Mouse (Mus musculus) ES-Bruce4 (cell line): ENCODE measurements at regions not wholly inside any gene's neighbourhood (a gene's known extent, or its start where the extent isn't known, plus 50 kb on each side); places are given as distances from the start of the nearest gene placed in this dataset.

Source experiments
- H3K27ac ChIP-seq: 2 replicates; pipeline ENCODE4 v1.5.1; 2012; ENCODE audit warnings: low read length, inconsistent platforms; ENCODE audit not compliant: insufficient read depth
- H3K27me3 ChIP-seq: 2 replicates; pipeline ENCODE4 v1.6.1; 2012; ENCODE audit warnings: mild to moderate bottlenecking, low read length, inconsistent platforms; ENCODE audit not compliant: control insufficient read depth, poor library complexity, insufficient read depth, severe bottlenecking
- H3K36me3 ChIP-seq: 2 replicates; pipeline ENCODE4 v1.6.1; 2012; ENCODE audit warnings: inconsistent platforms, mild to moderate bottlenecking, low read length, moderate library complexity; ENCODE audit not compliant: control insufficient read depth, poor library complexity, insufficient read depth, severe bottlenecking
- H3K4me1 ChIP-seq: one replicate; pipeline ENCODE4 v1.8.1; 2011; ENCODE audit warnings: low read length; ENCODE audit not compliant: control insufficient read depth, insufficient read depth
- H3K4me3 ChIP-seq: 2 replicates; pipeline ENCODE4 v1.5.1; 2011; ENCODE audit warnings: low read depth, mild to moderate bottlenecking, low read length
- H3K9ac ChIP-seq: 2 replicates; pipeline ENCODE4 v1.6.1; 2012; ENCODE audit warnings: low read depth, mild to moderate bottlenecking, inconsistent platforms; ENCODE audit not compliant: poor library complexity, severe bottlenecking
- H3K9me3 ChIP-seq: replicated peaks from 2 replicates; pipeline ENCODE4 v1.6.1; 2012; ENCODE audit warnings: mild to moderate bottlenecking, low read length, inconsistent platforms; ENCODE audit not compliant: control insufficient read depth, poor library complexity, insufficient read depth, severe bottlenecking
- CTCF ChIP-seq: IDR thresholded peaks from one replicate; pipeline ENCODE4 v1.8.1; 2011; ENCODE audit warnings: low read depth, low read length
- EP300 ChIP-seq: IDR thresholded peaks from 2 replicates; pipeline ENCODE4 v1.6.1; 2011; ENCODE audit warnings: low read depth, low read length; ENCODE audit not compliant: insufficient read depth
- POLR2A ChIP-seq: IDR thresholded peaks from one replicate; pipeline ENCODE4 v1.8.1; 2011; ENCODE audit warnings: low read length; ENCODE audit not compliant: insufficient read depth

DNA sequence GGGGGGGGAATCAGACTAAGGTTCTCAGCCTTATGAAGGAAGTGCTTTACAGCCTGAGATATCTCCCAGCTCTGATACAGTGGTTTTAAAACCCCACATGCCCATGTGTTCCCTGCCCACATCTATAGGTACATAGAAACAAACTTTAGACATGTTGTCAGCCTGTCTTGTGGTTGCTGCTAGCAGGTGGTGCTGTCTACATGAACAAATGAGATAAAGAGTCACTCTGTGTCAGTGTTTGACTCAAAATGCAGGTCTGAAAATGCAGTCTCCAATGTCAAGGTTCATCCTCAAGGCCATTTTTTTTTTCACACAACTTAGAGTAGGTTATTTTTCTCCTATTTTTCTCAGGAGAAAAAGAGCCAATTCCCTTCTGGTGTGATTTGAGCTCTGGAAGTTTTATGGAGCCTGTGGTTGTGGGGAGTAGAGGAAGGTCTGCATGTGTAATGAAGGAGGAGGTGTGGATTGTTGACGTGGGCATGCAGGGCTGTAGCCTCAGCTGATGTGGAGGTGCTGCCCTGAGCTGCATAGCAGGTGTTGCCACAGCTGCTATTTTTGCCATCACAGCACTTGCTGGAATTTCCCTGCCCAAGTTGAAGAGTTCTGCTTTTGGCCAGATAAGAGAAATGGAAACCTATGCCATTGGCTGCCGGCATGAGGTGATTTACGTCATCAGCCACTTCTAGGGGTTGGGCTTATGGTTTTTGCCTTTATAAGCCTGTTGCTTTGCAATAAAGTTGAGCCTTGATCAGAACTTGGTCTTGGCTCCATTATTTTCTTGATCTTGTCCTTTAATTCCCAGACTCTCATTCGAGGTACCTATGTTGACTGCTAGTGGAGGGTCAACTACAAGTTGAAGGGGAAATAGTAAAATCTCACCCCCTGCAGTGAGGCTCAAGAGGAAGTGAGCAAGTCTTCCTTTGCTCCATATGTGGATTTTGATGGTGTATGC lies 486.5 kb upstream of the Adamts16 start:
- TF ChIP-seq EP300 (no peak), POLR2A (no peak), CTCF (no peak)
- H3K4me1 ChIP-seq = no peaks in the 10 kb centered on the region
- H3K9me3 ChIP-seq = 0 out of 2 replicates have a peak, but pooled peaks cover 2% of the 10 kb centered on the region
- no peaks in the 10 kb centered on the region for H3K36me3 ChIP-seq
- H3K9ac ChIP-seq = no peak overlapping the region
- H3K4me3 ChIP-seq = no peak overlapping the region
- no peak overlapping the region for H3K27ac ChIP-seq
- H3K27me3 ChIP-seq = no peaks in the 10 kb centered on the region

DNA sequence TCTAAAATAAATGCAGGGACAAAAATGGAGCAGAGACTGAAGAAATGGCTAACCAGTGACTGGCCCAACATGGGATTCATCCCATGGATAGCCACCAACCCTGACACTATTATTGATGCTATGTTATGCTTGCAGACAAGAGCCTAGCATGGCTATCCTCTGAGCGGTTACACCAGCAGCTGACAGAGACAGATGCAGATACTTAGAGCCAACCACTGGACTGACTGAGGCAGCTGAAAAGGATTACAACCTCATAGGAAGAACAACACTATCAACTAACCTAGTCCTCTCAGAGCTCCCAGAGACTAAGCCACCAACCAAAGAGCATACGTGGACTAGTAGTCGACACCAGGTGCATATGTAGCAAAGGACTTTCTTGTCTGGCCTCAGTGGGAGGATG lies 478.9 kb upstream of the Adamts16 start:
- no peak overlapping the region for H3K27ac ChIP-seq
- no peaks in the 10 kb centered on the region for H3K36me3 ChIP-seq
- H3K4me1 ChIP-seq = no peaks in the 10 kb centered on the region
- H3K9me3 ChIP-seq = no peaks in the 10 kb centered on the region
- TF ChIP-seq POLR2A (no peak), CTCF (no peak), EP300 (no peak)
- no peak overlapping the region for H3K9ac ChIP-seq
- no peak overlapping the region for H3K4me3 ChIP-seq
- no peaks in the 10 kb centered on the region for H3K27me3 ChIP-seq

DNA sequence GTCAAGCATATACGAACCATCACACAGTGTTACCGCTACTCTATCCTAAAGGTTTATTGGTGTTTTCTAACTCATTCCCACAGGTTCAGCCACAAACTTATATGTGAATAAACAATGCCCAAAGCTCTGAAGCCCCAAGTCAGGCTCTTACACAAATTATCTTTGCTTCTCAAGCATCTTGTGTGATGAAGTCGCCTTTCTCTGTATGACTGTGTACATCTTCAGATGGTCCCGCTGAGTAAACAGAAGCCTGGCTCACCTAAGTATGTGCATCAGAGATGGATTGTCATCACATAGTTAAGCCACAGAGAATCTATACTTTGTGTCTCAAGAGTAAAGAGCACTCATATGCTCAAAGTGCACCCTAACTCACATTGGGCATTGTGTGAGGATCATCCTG lies 462.3 kb upstream of the Adamts16 start:
- Histone ChIP-seq H3K4me3 (no peak overlapping the region), H3K27ac (no peak overlapping the region), H3K9me3 (no peaks in the 10 kb centered on the region), H3K4me1 (no peaks in the 10 kb centered on the region), H3K36me3 (no peaks in the 10 kb centered on the region), H3K27me3 (no peaks in the 10 kb centered on the region), H3K9ac (no peak overlapping the region)
- TF ChIP-seq POLR2A = no peak

DNA sequence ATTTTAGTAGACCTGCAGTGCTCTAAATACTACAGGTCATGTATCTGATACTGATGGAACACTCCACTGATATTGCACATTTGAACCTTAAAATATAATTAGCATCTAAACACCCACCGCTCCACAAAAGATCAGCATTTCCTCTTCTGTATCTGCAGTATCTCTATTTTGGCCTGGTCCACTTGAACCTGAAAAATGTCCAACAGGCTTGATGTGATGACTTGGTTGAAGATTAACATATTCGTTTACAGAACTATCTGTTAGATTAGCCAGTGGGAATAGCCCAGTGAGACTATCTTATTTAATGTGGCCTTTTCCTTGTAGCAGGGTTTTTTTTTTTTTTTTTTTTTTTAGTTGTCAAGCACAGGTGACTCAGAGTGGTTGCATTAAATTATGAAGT lies 434.4 kb upstream of the Adamts16 start:
- TF ChIP-seq CTCF = no peak
- TF ChIP-seq POLR2A = no peak
- no peak for TF ChIP-seq EP300
- Histone ChIP-seq H3K27ac (no peak overlapping the region), H3K27me3 (no peaks in the 10 kb centered on the region; the same call in 1 of the 2 replicates), H3K9me3 (no peaks in the 10 kb centered on the region), H3K9ac (no peak overlapping the region), H3K4me3 (no peak overlapping the region), H3K36me3 (no peaks in the 10 kb centered on the region), H3K4me1 (no peaks in the 10 kb centered on the region)

DNA sequence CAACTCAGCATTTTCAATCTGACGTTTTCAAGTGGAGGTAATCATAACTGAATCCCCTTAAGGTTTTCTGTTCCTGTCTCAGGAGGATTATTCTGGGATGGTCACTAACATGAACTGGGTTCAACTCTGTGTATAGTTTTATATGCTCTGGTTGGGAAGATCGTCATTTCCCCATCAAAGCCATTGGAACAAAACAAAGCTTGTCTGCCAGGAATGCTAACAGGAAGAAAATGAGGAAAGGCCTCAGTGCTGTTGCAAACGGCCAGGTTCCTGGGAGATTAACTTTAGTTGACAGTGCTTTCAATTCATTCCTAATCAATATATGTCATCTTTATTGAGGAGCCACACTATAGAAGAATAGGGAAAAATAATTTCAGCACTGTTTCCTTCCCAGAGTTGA lies 432.5 kb upstream of the Adamts16 start:
- no peak overlapping the region for H3K4me3 ChIP-seq
- no peak for TF ChIP-seq CTCF
- TF ChIP-seq EP300 = no peak
- TF ChIP-seq POLR2A = no peak
- no peak overlapping the region for H3K9ac ChIP-seq

DNA sequence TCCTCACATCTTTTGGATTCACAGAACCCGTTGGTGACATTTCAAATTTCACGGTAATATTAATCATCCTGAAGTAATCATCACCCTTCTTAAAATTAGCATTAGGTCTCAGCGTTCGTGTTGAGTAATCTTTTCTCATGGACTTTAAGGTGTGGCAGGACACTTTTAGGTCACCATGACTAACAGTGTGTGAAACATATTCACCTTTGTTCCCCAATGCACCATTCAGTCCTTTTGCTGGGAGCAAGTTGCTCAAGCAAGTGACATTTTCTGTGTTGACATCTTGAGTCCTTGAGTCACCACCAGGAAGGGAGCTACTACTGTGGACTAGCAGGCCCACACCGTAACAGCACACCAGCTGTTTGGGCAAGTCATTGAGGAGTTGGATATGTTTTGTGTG lies 431.9 kb upstream of the Adamts16 start:
- H3K4me1 ChIP-seq = no peaks in the 10 kb centered on the region
- H3K27ac ChIP-seq = no peak overlapping the region
- H3K36me3 ChIP-seq = no peaks in the 10 kb centered on the region
- no peaks in the 10 kb centered on the region for H3K9me3 ChIP-seq
- no peak overlapping the region for H3K9ac ChIP-seq
- no peaks in the 10 kb centered on the region for H3K27me3 ChIP-seq
- no peak for TF ChIP-seq EP300
- TF ChIP-seq POLR2A = no peak
- H3K4me3 ChIP-seq = no peak overlapping the region

More for the DNA sequence above, 432.5 kb upstream of the Adamts16 start:
- Histone ChIP-seq H3K27me3 (no peaks in the 10 kb centered on the region; the same call in 1 of the 2 replicates), H3K36me3 (no peaks in the 10 kb centered on the region), H3K9me3 (no peaks in the 10 kb centered on the region), H3K27ac (no peak overlapping the region), H3K4me1 (no peaks in the 10 kb centered on the region)
